Mouse (Mus musculus) bone marrow macrophage, adult 2 months (primary cell): ENCODE results near the gene Oxa1l.

Experiments used
- CTCF ChIP-seq: IDR thresholded peaks from 2 replicates; pipeline ENCODE4 v1.5.1; 2012; ENCODE audit warnings: low read depth, mild to moderate bottlenecking, low read length, moderate library complexity
- POLR2A ChIP-seq: IDR thresholded peaks from 2 replicates; pipeline ENCODE4 v1.6.1; 2012; ENCODE audit warnings: mild to moderate bottlenecking, low read depth, low read length, borderline replicate concordance

DNA sequence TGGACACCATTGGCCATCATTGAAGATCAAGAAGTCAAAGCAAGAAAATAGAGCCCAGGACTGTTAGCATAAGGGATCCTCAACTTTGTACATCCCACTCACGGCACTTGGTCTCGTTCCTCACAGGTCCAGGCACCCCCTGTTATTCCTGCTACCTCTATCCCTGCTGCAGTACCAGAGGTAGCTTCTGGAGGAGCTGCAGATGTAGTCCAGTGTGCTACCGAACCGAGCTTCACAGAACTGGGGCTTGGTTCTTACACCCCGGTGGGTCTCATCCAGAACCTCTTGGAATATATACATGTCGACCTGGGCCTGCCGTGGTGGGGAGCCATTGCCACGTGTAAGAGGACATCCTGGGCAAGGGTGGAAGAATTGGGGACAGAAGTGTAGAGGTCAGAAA, 2.5 kb downstream of the Oxa1l start:
- TF ChIP-seq CTCF (no peak), POLR2A (no peak)
